In the genomic region with DNA sequence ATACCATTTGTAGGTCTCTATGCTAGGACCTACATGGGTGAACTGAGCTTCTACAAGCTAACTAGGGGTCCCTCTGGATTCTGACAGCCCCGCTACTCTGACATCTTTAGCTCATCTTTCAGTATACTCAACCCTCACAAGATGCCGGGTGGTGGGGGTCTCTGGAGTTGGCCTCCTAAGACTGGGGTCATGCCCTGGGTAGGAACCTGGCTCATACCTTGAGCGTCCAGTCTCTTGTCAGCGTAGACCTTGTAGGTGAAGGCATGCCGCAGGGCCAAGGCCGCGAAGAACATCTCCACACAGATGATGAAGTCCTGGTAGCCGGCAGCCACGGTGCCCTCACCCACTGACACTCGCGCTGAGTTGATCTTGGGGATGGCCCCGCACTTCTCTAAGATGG, we compare ENCODE assay signal across 33 mouse cellular contexts.
"Had no signal": no experiment of that assay in that cellular context is flagged by ENCODE, and none has a peak within 500 bp of the region (broad histone marks: within the 10 kb centered on the region; RNA-seq: fewer than 3 reads in every experiment).

No protein-coding gene starts in this region.

- H3K4me3 ChIP-seq: heart, embryonic 13.5 days; heart, embryonic 15.5 days; hindbrain, embryonic 10.5 days; hindbrain, embryonic 12.5 days; hindbrain, embryonic 13.5 days; hindbrain, embryonic 15.5 days; intestine, embryonic 15.5 days; kidney, embryonic 15.5 days; layer of hippocampus, adult 2 months; left cerebral cortex, adult 2 months had no signal

- H3K27ac ChIP-seq: heart, embryonic 15.5 days; hindbrain, embryonic 10.5 days; hindbrain, embryonic 12.5 days; hindbrain, embryonic 13.5 days; hindbrain, embryonic 14.5 days; hindbrain, embryonic 15.5 days; hindbrain, postnatal 0 days; intestine, embryonic 15.5 days; kidney, postnatal 0 days; layer of hippocampus, adult 2 months; left cerebral cortex, adult 2 months had no signal

- DNase-seq: heart, postnatal 10 days; heart, postnatal 14 days; heart, postnatal 36 days; heart, postnatal 4 days; kidney, adult 11 months; kidney, adult 18-20 months; kidney, adult 2 months; kidney, adult 8-10 months; kidney, adult 9 months; kidney, postnatal 10 days; kidney, postnatal 14 days; kidney, postnatal 25 days; kidney, postnatal 36 days; kidney, postnatal 4 days; layer of hippocampus, adult 9-11 months; layer of hippocampus, postnatal 36 days had no signal

- H3K9ac ChIP-seq: heart, embryonic 15.5 days; hindbrain, embryonic 12.5 days; hindbrain, embryonic 13.5 days; hindbrain, embryonic 14.5 days; hindbrain, embryonic 15.5 days; intestine, embryonic 15.5 days; kidney, embryonic 15.5 days had no signal

- ATAC-seq: hindbrain, embryonic 16.5 days; hindbrain, postnatal 0 days; inflammation-experienced regulatory T-cells, adult 6 months; intestine, embryonic 15.5 days; intestine, embryonic 16.5 days; intestine, postnatal 0 days had no signal

- H3K27me3 ChIP-seq: heart, embryonic 13.5 days; heart, embryonic 15.5 days; hindbrain, embryonic 12.5 days; hindbrain, embryonic 13.5 days; hindbrain, embryonic 15.5 days; intestine, embryonic 15.5 days; kidney, embryonic 15.5 days had no signal

- H3K9me3 ChIP-seq: heart, embryonic 13.5 days; heart, embryonic 15.5 days; hindbrain, embryonic 10.5 days; hindbrain, embryonic 12.5 days; hindbrain, embryonic 13.5 days; hindbrain, embryonic 15.5 days; intestine, embryonic 15.5 days; kidney, embryonic 15.5 days had no signal

- H3K4me2 ChIP-seq: heart, embryonic 13.5 days; heart, embryonic 15.5 days; hindbrain, embryonic 12.5 days; hindbrain, embryonic 13.5 days; hindbrain, embryonic 14.5 days; hindbrain, embryonic 15.5 days; intestine, embryonic 15.5 days; kidney, embryonic 15.5 days had no signal
